Mouse (Mus musculus) hindbrain, embryonic 15.5 days (tissue): ENCODE measurements around the gene Fbxo6. TPM values are rescaled to one million over a fixed set of nuclear protein-coding genes. Genes with fewer than 3 reads are reported as not detected.

ENCODE experiments used
- ATAC-seq: fragments of 200-750 bp; cut with Nextera tagmentation; 2 replicates; pipeline ENCODE4 v1.8.0; 2017; ENCODE audit warnings: low read depth, moderate number of reproducible peaks, moderate TSS enrichment; ENCODE audit not compliant: low FRiP score
- H3K27ac ChIP-seq: fragments of 300-500 bp; sonication (generic); replicated peaks from 2 replicates; pipeline ENCODE4 v1.5.1; 2015; ENCODE audit warnings: mild to moderate bottlenecking, inconsistent platforms
- H3K27me3 ChIP-seq: fragments of 300-500 bp; sonication (generic); 2 replicates; pipeline ENCODE4 v1.6.1; 2015; ENCODE audit warnings: control low read depth, inconsistent platforms
- H3K36me3 ChIP-seq: fragments of 300-500 bp; sonication (generic); 2 replicates; pipeline ENCODE4 v1.6.1; 2015; ENCODE audit warnings: control low read depth, inconsistent platforms
- H3K4me1 ChIP-seq: fragments of 300-500 bp; sonication (generic); replicated peaks from 2 replicates; pipeline ENCODE4 v1.6.1; 2015; ENCODE audit warnings: control low read depth, inconsistent platforms
- H3K4me2 ChIP-seq: fragments of 300-500 bp; sonication (generic); 2 replicates; pipeline ENCODE4 v1.6.1; 2015; ENCODE audit warnings: moderate library complexity, mild to moderate bottlenecking, inconsistent platforms
- H3K4me3 ChIP-seq: fragments of 300-500 bp; sonication (generic); 2 replicates; pipeline ENCODE4 v1.5.1; 2015; ENCODE audit warnings: mild to moderate bottlenecking, inconsistent platforms
- H3K9ac ChIP-seq: fragments of 300-500 bp; sonication (generic); 2 replicates; pipeline ENCODE4 v1.6.1; 2015; ENCODE audit warnings: inconsistent platforms
- H3K9me3 ChIP-seq: fragments of 300-500 bp; sonication (generic); 2 replicates; pipeline ENCODE4 v1.6.1; 2016; ENCODE audit warnings: control low read depth, inconsistent platforms
- WGBS: fragments of 180-500 bp; shearing (Covaris S2); methylation state at CpG from one replicate; pipeline ENCODE4 v1.1.7; 2015; 5-methylcytosine and 5-hydroxymethylcytosine counted together
- microRNA-seq: library from miRNA; unstranded; fragments of <30 nt; microRNA quantifications from one replicate; pipeline ENCODE4, GENCODE M21; 2016
- polyA plus RNA-seq: library from polyadenylated mRNA; unstranded; fragments of >200 nt; fragmentation: Nextera tagmentation; extraction: Ambion mirVana; gene quantifications from 2 replicates; pipeline ENCODE4 v1.2.1, GENCODE M21; 2015

The Fbxo6 gene
- polyA plus RNA-seq, 1 experiment from 2014 or later, result 21.7 TPM

- no peaks in the 10 kb centered on the region for H3K36me3 ChIP-seq
- H3K4me1 ChIP-seq, result peaks cover 10% of the 10 kb centered on the region
- WGBS, result 82% methylated on average over 2 of the region's 2 CpGs
- no peaks in the 10 kb centered on the region for H3K27me3 ChIP-seq
- H3K4me3 ChIP-seq, result no peak overlapping the region
- no peaks in the 10 kb centered on the region for H3K9me3 ChIP-seq
- H3K9ac ChIP-seq, result no peak overlapping the region
- peak overlapping the region; percentile 30; the same call in 1 of the 2 replicates for H3K27ac ChIP-seq
- H3K4me2 ChIP-seq, result no peak overlapping the region
- no peak for ATAC-seq
These were observed 54.0 kb downstream of the Fbxo6 start for GRCm38 (mm10) chr4:148097936-148098335.

Small RNA genes lying within 50 kb of the gene (microRNA-seq; reads per million reads assigned to microRNA genes)
- gene Mir7022, result not detected

Other genes starting within 250 kb of the Fbxo6 start
- gene Mfn2, start 247.4 kb downstream of the Fbxo6 start, polyA plus RNA-seq, result 93.6 and 104 TPM in 2 replicates
- 25.9 and 26.3 TPM in 2 replicates for gene Plod1, start 215.4 kb downstream of the Fbxo6 start, polyA plus RNA-seq
- gene 2510039O18Rik, start 211.2 kb downstream of the Fbxo6 start, polyA plus RNA-seq, result 13.3 and 14.0 TPM in 2 replicates
- gene Nppb, start 166.4 kb downstream of the Fbxo6 start, polyA plus RNA-seq, result 0.19 and 0.35 TPM in 2 replicates
- 1.6 and 1.7 TPM in 2 replicates for gene Nppa, start 151.4 kb downstream of the Fbxo6 start, polyA plus RNA-seq
- 31.3 and 32.8 TPM in 2 replicates for gene Clcn6, start 113.3 kb downstream of the Fbxo6 start, polyA plus RNA-seq
- gene Mthfr, start 113.1 kb downstream of the Fbxo6 start, polyA plus RNA-seq, result 18.0 and 22.1 TPM in 2 replicates
- gene Agtrap, start 64.1 kb downstream of the Fbxo6 start, polyA plus RNA-seq, result 6.0 and 6.8 TPM in 2 replicates
- 98.3 and 110 TPM in 2 replicates for gene Mad2l2, start 21.8 kb downstream of the Fbxo6 start, polyA plus RNA-seq
- 15.4 and 16.1 TPM in 2 replicates for gene Draxin, start 21.4 kb downstream of the Fbxo6 start, polyA plus RNA-seq
- 93.3 and 96.0 TPM in 2 replicates for gene Fbxo44, start 8.3 kb upstream of the Fbxo6 start, polyA plus RNA-seq
- gene Fbxo2, start 8.5 kb upstream of the Fbxo6 start, polyA plus RNA-seq, result 21.4 and 23.4 TPM in 2 replicates
- 13.3 and 15.3 TPM in 2 replicates for gene Disp3, start 135.8 kb upstream of the Fbxo6 start, polyA plus RNA-seq